Mouse (Mus musculus): ENCODE results near the gene Gm36210. TPM values are rescaled to one million over a fixed set of nuclear protein-coding genes. Genes with fewer than 3 reads are reported as not detected.
A peak's percentile ranks its signal among the peaks of the same experiment; 100 is the strongest.

Gene Gm36210
- 0.09 TPM in 1 of 2 replicates, not detected in the other for polyA plus RNA-seq (2012; rRNA removed)

GRCm38 (mm10) chr7:4906466-4906950, at the start of gene Gm36210:
Gene Gm36210 (minus strand): TSS chr7:4906516.
- DNase-seq (ENCODE audit: low read depth), result no peak

- no peak for DNase-seq (ENCODE audit: low read depth)
Observed at GRCm38 (mm10) chr7:4953815-4954445, 47.6 kb upstream of the Gm36210 start.

GRCm38 (mm10) chr7:4950561-4951342, 44.4 kb upstream of the Gm36210 start:
- DNase-seq (ENCODE audit: low read depth), result no peak

- DNase-seq (ENCODE audit: low read depth), result no peak
Observed at GRCm38 (mm10) chr7:4948386-4948785, 42.1 kb upstream of the Gm36210 start.

- no peak for DNase-seq (ENCODE audit: low read depth)
Observed at GRCm38 (mm10) chr7:4947855-4948254, 41.5 kb upstream of the Gm36210 start.

- peak; percentile 51 for DNase-seq (ENCODE audit: low read depth)
Observed at GRCm38 (mm10) chr7:4943223-4943815, 37.0 kb upstream of the Gm36210 start.

GRCm38 (mm10) chr7:4942673-4943072, 36.4 kb upstream of the Gm36210 start:
- no peak for DNase-seq (ENCODE audit: low read depth)

- peak; percentile 38 for DNase-seq (ENCODE audit: low read depth)
Observed at GRCm38 (mm10) chr7:4940068-4940479, 33.8 kb upstream of the Gm36210 start.

- no peak for DNase-seq (ENCODE audit: low read depth)
Observed at GRCm38 (mm10) chr7:4938456-4938855, 32.1 kb upstream of the Gm36210 start.

- no peak for DNase-seq (ENCODE audit: low read depth)
Observed at GRCm38 (mm10) chr7:4937392-4937791, 31.1 kb upstream of the Gm36210 start.

GRCm38 (mm10) chr7:4936832-4937231, 30.5 kb upstream of the Gm36210 start:
- DNase-seq (ENCODE audit: low read depth), result no peak

- DNase-seq (ENCODE audit: low read depth), result no peak
Observed at GRCm38 (mm10) chr7:4934160-4934914, 28.0 kb upstream of the Gm36210 start.

GRCm38 (mm10) chr7:4933103-4933502, 26.8 kb upstream of the Gm36210 start:
- no peak for DNase-seq (ENCODE audit: low read depth)

- DNase-seq (ENCODE audit: low read depth), result no peak
Observed at GRCm38 (mm10) chr7:4928323-4928722, 22.0 kb upstream of the Gm36210 start.

- no peak for DNase-seq (ENCODE audit: low read depth)
Observed at GRCm38 (mm10) chr7:4927711-4928110, 21.4 kb upstream of the Gm36210 start.

GRCm38 (mm10) chr7:4926849-4927248, 20.5 kb upstream of the Gm36210 start:
- no peak for DNase-seq (ENCODE audit: low read depth)

GRCm38 (mm10) chr7:4925441-4926381, 19.4 kb upstream of the Gm36210 start, which contains the start of gene Ssc5d:
Gene Ssc5d (plus strand): TSS chr7:4925785.
- no peak for DNase-seq (ENCODE audit: low read depth)

- no peak for DNase-seq (ENCODE audit: low read depth)
Observed at GRCm38 (mm10) chr7:4924891-4925301, 18.6 kb upstream of the Gm36210 start.

- DNase-seq (ENCODE audit: low read depth), result no peak
Observed at GRCm38 (mm10) chr7:4924483-4924882, 18.2 kb upstream of the Gm36210 start.

GRCm38 (mm10) chr7:4923586-4924364, 17.5 kb upstream of the Gm36210 start:
- DNase-seq (ENCODE audit: low read depth), result no peak
